Mouse (Mus musculus) ES-Bruce4 (cell line): ENCODE measurements around the gene Gm10570.

Experiments
- CTCF ChIP-seq: IDR thresholded peaks from one replicate; pipeline ENCODE4 v1.8.1; 2011; ENCODE audit warnings: low read depth, low read length
- EP300 ChIP-seq: IDR thresholded peaks from 2 replicates; pipeline ENCODE4 v1.6.1; 2011; ENCODE audit warnings: low read depth, low read length; ENCODE audit not compliant: insufficient read depth
- POLR2A ChIP-seq: IDR thresholded peaks from one replicate; pipeline ENCODE4 v1.8.1; 2011; ENCODE audit warnings: low read length; ENCODE audit not compliant: insufficient read depth

- TF ChIP-seq POLR2A (no peak), CTCF (no peak), EP300 (no peak)
Observed at GRCm38 (mm10) chr4:130309254-130309653, 780 bp upstream of the Gm10570 start.
